Mouse (Mus musculus) embryonic fibroblast, embryonic 13.5 days (primary cell): ENCODE results near the gene B4gat1.

Source experiments
- CTCF ChIP-seq: IDR thresholded peaks from 2 replicates; pipeline ENCODE4 v1.5.1; 2011; ENCODE audit warnings: mild to moderate bottlenecking, control low read depth, low read length, moderate library complexity, borderline replicate concordance; ENCODE audit not compliant: insufficient read depth
- POLR2A ChIP-seq: IDR thresholded peaks from 2 replicates; pipeline ENCODE4 v1.6.1; 2011; ENCODE audit warnings: low read depth, mild to moderate bottlenecking, control low read depth, low read length, moderate library complexity

DNA sequence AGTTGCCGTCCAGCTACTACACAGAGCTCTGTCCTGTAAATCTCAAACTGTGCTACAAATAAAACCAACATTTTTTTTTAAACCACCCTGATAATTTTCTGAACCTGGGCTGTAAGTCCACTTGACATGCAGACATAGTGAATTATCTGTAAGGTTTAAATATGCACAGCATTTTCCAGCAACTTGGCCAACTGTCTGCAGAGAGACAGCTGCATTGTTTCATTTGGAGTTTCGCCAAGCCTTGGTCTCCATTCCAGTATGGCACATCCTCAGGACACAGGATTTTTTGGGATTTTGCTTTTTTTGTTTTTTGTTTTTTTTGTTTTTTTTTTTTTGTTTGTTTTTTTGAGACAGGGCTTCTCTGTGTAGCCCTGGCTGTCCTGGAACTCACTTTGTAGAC lies 17.2 kb upstream of the B4gat1 start:
- TF ChIP-seq CTCF (no peak), POLR2A (no peak)
